Mouse (Mus musculus): Measurements from ENCODE around the gene Ccnc.

DNA sequence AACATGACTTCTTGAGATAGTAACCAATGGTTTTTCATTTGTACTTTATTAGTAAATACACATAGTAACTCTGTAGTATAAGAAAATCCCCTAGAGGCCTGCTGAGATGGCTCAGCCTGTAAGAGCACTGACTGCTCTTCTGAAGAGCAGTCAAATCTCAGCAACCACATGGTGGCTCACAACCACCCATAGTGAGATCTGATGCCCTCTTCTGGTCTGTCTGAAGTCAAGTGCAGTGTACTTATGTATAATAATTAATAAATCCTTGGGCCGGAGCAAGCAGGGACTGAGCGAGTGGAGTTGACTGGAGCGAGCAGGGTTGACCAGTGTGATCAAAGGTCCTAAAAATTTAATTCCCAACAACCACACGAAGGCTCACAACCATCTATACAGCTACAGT lies 11.7 kb downstream of the Ccnc start:
- no peak for TF ChIP-seq POLR2A (IDR thresholded peaks at IDR 0.05; ENCODE audit: insufficient read depth, low read depth, low read length)
- TF ChIP-seq CTCF (IDR thresholded peaks at IDR 0.05): peak; percentile 41
- TF ChIP-seq EP300 (IDR thresholded peaks at IDR 0.05; ENCODE audit: insufficient read depth, low read depth, low read length): no peak

Measured in heart, adult 2 months (tissue).